Mouse (Mus musculus) forebrain, embryonic 13.5 days (tissue): ENCODE results near the gene Ctf1. TPM values are rescaled to one million over a fixed set of nuclear protein-coding genes. Genes with fewer than 3 reads are reported as not detected.

Source experiments
- ATAC-seq: fragments of 200-750 bp; cut with Nextera tagmentation; 2 replicates; pipeline ENCODE4 v1.8.0; 2017
- H3K27ac ChIP-seq: fragments of 300-500 bp; sonication (generic); 2 replicates; pipeline ENCODE4 v1.5.1; 2015; ENCODE audit warnings: inconsistent platforms, mild to moderate bottlenecking, moderate library complexity
- H3K27me3 ChIP-seq: fragments of 300-500 bp; sonication (generic); 2 replicates; pipeline ENCODE4 v1.6.1; 2015; ENCODE audit warnings: mild to moderate bottlenecking, inconsistent platforms
- H3K36me3 ChIP-seq: fragments of 300-500 bp; sonication (generic); 2 replicates; pipeline ENCODE4 v1.6.1; 2015; ENCODE audit warnings: mild to moderate bottlenecking, inconsistent platforms; ENCODE audit not compliant: poor library complexity, severe bottlenecking
- H3K4me1 ChIP-seq: fragments of 300-500 bp; sonication (generic); 2 replicates; pipeline ENCODE4 v1.6.1; 2015; ENCODE audit warnings: inconsistent platforms
- H3K4me2 ChIP-seq: fragments of 300-500 bp; sonication (generic); 2 replicates; pipeline ENCODE4 v1.6.1; 2015; ENCODE audit warnings: inconsistent platforms, mild to moderate bottlenecking, moderate library complexity
- H3K4me3 ChIP-seq: fragments of 300-500 bp; sonication (generic); 2 replicates; pipeline ENCODE4 v1.5.1; 2015; ENCODE audit warnings: mild to moderate bottlenecking, inconsistent platforms
- H3K9ac ChIP-seq: fragments of 300-500 bp; sonication (generic); 2 replicates; pipeline ENCODE4 v1.6.1; 2015; ENCODE audit warnings: mild to moderate bottlenecking, inconsistent platforms
- H3K9me3 ChIP-seq: fragments of 300-500 bp; sonication (generic); replicated peaks from 2 replicates; pipeline ENCODE4 v1.6.1; 2016; ENCODE audit warnings: inconsistent platforms
- WGBS: fragments of 180-500 bp; shearing (Covaris S2); methylation state at CpG from one replicate; pipeline ENCODE4 v1.1.7; 2015; 5-methylcytosine and 5-hydroxymethylcytosine counted together
- polyA plus RNA-seq: library from polyadenylated mRNA; unstranded; fragments of >200 nt; fragmentation: Nextera tagmentation; extraction: Ambion mirVana; gene quantifications from 2 replicates; pipeline ENCODE4 v1.2.1, GENCODE M21; 2015

Gene Ctf1
- polyA plus RNA-seq, 1 experiment from 2014 or later, result 4.4 TPM

GRCm38 (mm10) chr7:127703561-127704178 lies 8.9 kb upstream of the Ctf1 start:
- no peak overlapping the region for H3K27ac ChIP-seq
- H3K4me2 ChIP-seq, result no peak overlapping the region
- H3K9ac ChIP-seq, result no peak overlapping the region
- H3K4me3 ChIP-seq, result no peak overlapping the region
- no peaks in the 10 kb centered on the region for H3K27me3 ChIP-seq
- no peak for ATAC-seq
- H3K36me3 ChIP-seq, result peaks cover 49% of the 10 kb centered on the region
- 92% methylated on average over 8 of the region's 8 CpGs for WGBS
- no peaks in the 10 kb centered on the region for H3K9me3 ChIP-seq
- H3K4me1 ChIP-seq, result peaks cover 14% of the 10 kb centered on the region

- WGBS, result 87% methylated on average over 6 of the region's 6 CpGs
Measured at GRCm38 (mm10) chr7:127704598-127704997, 7.9 kb upstream of the Ctf1 start.

GRCm38 (mm10) chr7:127705706-127706105 lies 6.8 kb upstream of the Ctf1 start:
- H3K27me3 ChIP-seq, result no peaks in the 10 kb centered on the region
- WGBS, result 68% methylated on average over 4 of the region's 4 CpGs
- H3K27ac ChIP-seq, result no peak overlapping the region
- H3K9ac ChIP-seq, result no peak overlapping the region
- peaks cover 20% of the 10 kb centered on the region for H3K4me1 ChIP-seq
- H3K36me3 ChIP-seq, result peaks cover 46% of the 10 kb centered on the region
- H3K4me2 ChIP-seq, result no peak overlapping the region
- H3K4me3 ChIP-seq, result no peak overlapping the region
- ATAC-seq, result no peak
- H3K9me3 ChIP-seq, result no peaks in the 10 kb centered on the region

More at GRCm38 (mm10) chr7:127704598-127704997, 7.9 kb upstream of the Ctf1 start:
- no peak overlapping the region for H3K4me3 ChIP-seq
- H3K9me3 ChIP-seq, result no peaks in the 10 kb centered on the region
- H3K9ac ChIP-seq, result no peak overlapping the region
- peaks cover 20% of the 10 kb centered on the region for H3K4me1 ChIP-seq
- no peak for ATAC-seq
- no peaks in the 10 kb centered on the region for H3K27me3 ChIP-seq
- H3K4me2 ChIP-seq, result no peak overlapping the region
- H3K36me3 ChIP-seq, result peaks cover 46% of the 10 kb centered on the region
- no peak overlapping the region for H3K27ac ChIP-seq

- no peaks in the 10 kb centered on the region for H3K27me3 ChIP-seq
- peak overlapping the region; percentile 88 for H3K9ac ChIP-seq
- H3K27ac ChIP-seq, result peak overlapping the region; percentile 95
- no peak for ATAC-seq
- 23% methylated on average over 21 of the region's 22 CpGs for WGBS
- H3K36me3 ChIP-seq, result peaks cover 42% of the 10 kb centered on the region
- H3K4me1 ChIP-seq, result peaks cover 29% of the 10 kb centered on the region
- H3K4me2 ChIP-seq, result peak overlapping the region; percentile 70
- no peaks in the 10 kb centered on the region for H3K9me3 ChIP-seq
- H3K4me3 ChIP-seq, result peak overlapping the region; percentile 76
Measured at GRCm38 (mm10) chr7:127707045-127707956, 5.2 kb upstream of the Ctf1 start.

- peaks cover 36% of the 10 kb centered on the region for H3K36me3 ChIP-seq
- H3K27me3 ChIP-seq, result no peaks in the 10 kb centered on the region
- H3K9ac ChIP-seq, result peak overlapping the region; percentile 88
- peaks cover 35% of the 10 kb centered on the region for H3K4me1 ChIP-seq
- peak overlapping the region; percentile 70 for H3K4me2 ChIP-seq
- 2% methylated on average over 5 of the region's 5 CpGs for WGBS
- peak overlapping the region; percentile 76 for H3K4me3 ChIP-seq
- H3K27ac ChIP-seq, result peak overlapping the region; percentile 95
- H3K9me3 ChIP-seq, result no peaks in the 10 kb centered on the region
- no peak for ATAC-seq
Measured at GRCm38 (mm10) chr7:127707957-127708206, 4.7 kb upstream of the Ctf1 start.

GRCm38 (mm10) chr7:127708207-127709078 lies 4.1 kb upstream of the Ctf1 start, which contains the start of gene Bcl7c:
Gene Bcl7c (minus strand): TSS chr7:127708933.
- H3K27me3 ChIP-seq, result no peaks in the 10 kb centered on the region
- H3K9me3 ChIP-seq, result no peaks in the 10 kb centered on the region
- peak; percentile 83 for ATAC-seq
- peak within 1 kb of the TSS; percentile 88 for H3K9ac ChIP-seq
- WGBS, result under 1% methylated on average over 67 of the region's 90 CpGs
- H3K4me1 ChIP-seq, result peaks cover 39% of the 10 kb centered on the region
- H3K36me3 ChIP-seq, result peaks cover 31% of the 10 kb centered on the region
- peak within 1 kb of the TSS; percentile 95 for H3K27ac ChIP-seq
- H3K4me3 ChIP-seq, result peak within 1 kb of the TSS; percentile 76
- peak within 1 kb of the TSS; percentile 70 for H3K4me2 ChIP-seq

- Histone ChIP-seq H3K4me3 (peak overlapping the region; percentile 76), H3K9me3 (no peaks in the 10 kb centered on the region), H3K4me1 (peaks cover 40% of the 10 kb centered on the region), H3K36me3 (peaks cover 21% of the 10 kb centered on the region), H3K27me3 (no peaks in the 10 kb centered on the region), H3K27ac (peak overlapping the region; percentile 95), H3K4me2 (peak overlapping the region; percentile 70), H3K9ac (peak overlapping the region; percentile 88; the same call in 1 of the 2 replicates)
- 77% methylated on average over 5 of the region's 5 CpGs for WGBS
- ATAC-seq, result no peak
Measured at GRCm38 (mm10) chr7:127709261-127709979, 3.1 kb upstream of the Ctf1 start.

- Histone ChIP-seq H3K4me3 (no peak overlapping the region), H3K4me1 (peaks cover 40% of the 10 kb centered on the region), H3K36me3 (peaks cover 6% of the 10 kb centered on the region; the same call in 1 of the 2 replicates), H3K27ac (peak overlapping the region; percentile 88; the same call in 1 of the 2 replicates), H3K27me3 (no peaks in the 10 kb centered on the region), H3K4me2 (no peak overlapping the region), H3K9me3 (no peaks in the 10 kb centered on the region), H3K9ac (no peak overlapping the region)
- no peak for ATAC-seq
- 85% methylated on average over 3 of the region's 3 CpGs for WGBS
Measured at GRCm38 (mm10) chr7:127711031-127711430, 1.5 kb upstream of the Ctf1 start.

GRCm38 (mm10) chr7:127711456-127711855 lies 1.1 kb upstream of the Ctf1 start:
- ATAC-seq, result no peak

GRCm38 (mm10) chr7:127714816-127715215 lies 2.3 kb downstream of the Ctf1 start:
- WGBS, result 94% methylated on average over 4 of the region's 4 CpGs
- no peaks in the 10 kb centered on the region for H3K27me3 ChIP-seq
- H3K4me2 ChIP-seq, result no peak overlapping the region
- H3K36me3 ChIP-seq, result no peaks in the 10 kb centered on the region
- no peak overlapping the region for H3K27ac ChIP-seq
- no peak overlapping the region for H3K4me3 ChIP-seq
- H3K9ac ChIP-seq, result no peak overlapping the region
- H3K9me3 ChIP-seq, result no peaks in the 10 kb centered on the region
- H3K4me1 ChIP-seq, result peaks cover 30% of the 10 kb centered on the region
- ATAC-seq, result no peak

More at GRCm38 (mm10) chr7:127711456-127711855, 1.1 kb upstream of the Ctf1 start:
- Histone ChIP-seq H3K36me3 (peaks cover 1% of the 10 kb centered on the region; the same call in 1 of the 2 replicates), H3K4me1 (peaks cover 40% of the 10 kb centered on the region), H3K9ac (no peak overlapping the region), H3K27me3 (no peaks in the 10 kb centered on the region), H3K4me2 (no peak overlapping the region), H3K27ac (peak overlapping the region; percentile 88), H3K9me3 (no peaks in the 10 kb centered on the region), H3K4me3 (no peak overlapping the region)
- WGBS, result 72% methylated on average over 3 of the region's 3 CpGs

GRCm38 (mm10) chr7:127716992-127717391 lies 4.5 kb downstream of the Ctf1 start:
- under 1% methylated on average over 37 of the region's 41 CpGs for WGBS
- peak; percentile 61 for ATAC-seq
- H3K4me2 ChIP-seq, result peak overlapping the region; percentile 65
- peak overlapping the region; percentile 36 for H3K4me3 ChIP-seq
- peak overlapping the region; percentile 66 for H3K9ac ChIP-seq
- no peaks in the 10 kb centered on the region for H3K27me3 ChIP-seq
- no peak overlapping the region for H3K27ac ChIP-seq
- H3K36me3 ChIP-seq, result no peaks in the 10 kb centered on the region
- peaks cover 23% of the 10 kb centered on the region for H3K4me1 ChIP-seq
- H3K9me3 ChIP-seq, result no peaks in the 10 kb centered on the region
